Mouse (Mus musculus): ENCODE measurements around the gene Gm49416. TPM values are rescaled to one million over a fixed set of nuclear protein-coding genes. Genes with fewer than 3 reads are reported as not detected.
"Not testable (repeated sequence)": the region's sequence is repeated elsewhere in the genome, so short reads cannot be mapped to it uniquely, and the experiment has no call there.

Gene Gm49416
- total RNA-seq, 2 experiments from 2014 or later: not detected

GRCm38 (mm10) chr19:8875031-8875430, 13.7 kb upstream of the Gm49416 start:
- no peak for DNase-seq

DNA sequence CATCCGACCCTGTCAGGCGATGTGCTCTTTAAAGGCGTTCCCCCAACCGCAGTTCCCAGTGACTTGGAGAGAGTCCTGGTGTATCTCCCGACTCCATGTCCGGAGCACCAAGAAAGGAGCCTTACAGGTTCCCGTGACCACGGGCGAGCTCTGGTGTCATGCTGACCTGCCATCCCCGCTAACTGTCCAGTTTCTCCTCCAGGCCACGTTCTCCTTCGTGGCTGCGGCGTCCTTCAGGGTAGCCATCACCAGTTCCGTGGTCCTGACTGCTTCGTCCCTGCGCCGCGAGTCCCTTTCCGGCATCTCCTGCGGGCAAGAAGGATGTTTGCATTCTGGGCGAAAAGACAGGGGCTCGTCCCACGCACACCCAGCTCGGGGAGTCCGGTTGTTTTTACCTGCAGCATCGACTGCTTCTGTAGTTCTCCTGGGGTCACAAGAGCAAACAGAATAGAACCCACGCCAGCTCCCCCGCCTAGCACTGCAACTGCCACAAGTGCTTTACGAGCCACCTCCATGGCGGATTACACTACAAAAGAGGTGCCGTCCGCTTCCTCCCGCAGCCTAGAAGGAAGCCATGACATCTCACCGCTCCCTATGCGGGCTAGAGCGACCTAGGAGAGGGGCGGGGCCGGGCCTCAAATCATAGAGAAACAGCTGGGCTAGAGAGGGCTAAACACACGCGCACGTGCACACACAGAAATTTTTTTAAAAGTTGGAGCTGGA, 8.3 kb upstream of the Gm49416 start, which contains the start of gene Uqcc3:
Uqcc3 (minus strand) TSS at position 613 of the 723 bp plus-strand sequence.
- DNase-seq: peak; percentile 93

DNA sequence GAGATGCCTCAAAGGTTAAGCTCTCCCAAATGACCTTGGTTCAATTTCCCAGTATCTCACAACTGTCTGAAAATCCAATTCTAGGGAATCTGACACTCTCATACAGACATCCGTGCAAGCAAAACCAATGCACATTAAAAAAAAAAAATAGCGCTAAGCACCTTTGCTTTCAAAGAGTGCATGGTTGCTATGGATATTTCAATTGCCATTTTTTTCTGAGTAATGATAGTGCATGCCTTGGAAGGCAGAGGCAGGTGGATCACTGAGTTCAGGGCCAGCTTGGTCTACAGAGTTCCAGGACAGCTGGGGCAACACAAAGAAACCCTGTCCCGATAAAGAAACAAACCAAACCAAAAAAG, 7.7 kb upstream of the Gm49416 start:
- no peak for DNase-seq

DNA sequence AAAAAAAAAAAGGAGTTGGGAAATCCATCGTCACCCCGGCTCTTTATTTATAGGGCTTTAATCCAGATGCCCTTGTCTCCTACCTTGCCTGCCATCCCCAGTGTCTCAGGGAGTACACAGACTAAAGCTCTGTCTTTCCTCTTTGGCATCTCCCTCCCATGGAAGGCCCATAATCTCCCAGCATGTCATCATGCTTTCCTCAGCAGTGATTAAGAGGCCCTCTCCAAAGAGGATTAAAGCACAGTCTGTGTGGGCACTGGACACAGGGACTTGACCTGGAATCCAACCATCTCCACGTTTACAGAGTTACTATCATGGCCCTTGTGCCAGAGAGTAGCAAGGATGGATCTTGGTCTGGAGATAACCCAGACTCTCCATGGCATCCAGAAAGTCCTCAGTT, 5.1 kb upstream of the Gm49416 start, which contains the start of the genes Lbhd1 and Gm49403:
Lbhd1 (plus strand) TSS at position 117 of the 400 bp plus-strand sequence.
Gm49403 (plus strand) TSS at position 315 of the 400 bp plus-strand sequence.
- no peak for DNase-seq

GRCm38 (mm10) chr19:8886916-8887584, 1.7 kb upstream of the Gm49416 start:
- no peak for DNase-seq

- no peak for DNase-seq
These were observed 902 bp upstream of the Gm49416 start for GRCm38 (mm10) chr19:8887585-8888463.

- DNase-seq: peak; percentile 91
These were observed 4.4 kb downstream of the Gm49416 start, which contains the start of gene Ints5 for GRCm38 (mm10) chr19:8892829-8893766. Gene Ints5, plus strand, starts transcription at chr19:8893005.

DNA sequence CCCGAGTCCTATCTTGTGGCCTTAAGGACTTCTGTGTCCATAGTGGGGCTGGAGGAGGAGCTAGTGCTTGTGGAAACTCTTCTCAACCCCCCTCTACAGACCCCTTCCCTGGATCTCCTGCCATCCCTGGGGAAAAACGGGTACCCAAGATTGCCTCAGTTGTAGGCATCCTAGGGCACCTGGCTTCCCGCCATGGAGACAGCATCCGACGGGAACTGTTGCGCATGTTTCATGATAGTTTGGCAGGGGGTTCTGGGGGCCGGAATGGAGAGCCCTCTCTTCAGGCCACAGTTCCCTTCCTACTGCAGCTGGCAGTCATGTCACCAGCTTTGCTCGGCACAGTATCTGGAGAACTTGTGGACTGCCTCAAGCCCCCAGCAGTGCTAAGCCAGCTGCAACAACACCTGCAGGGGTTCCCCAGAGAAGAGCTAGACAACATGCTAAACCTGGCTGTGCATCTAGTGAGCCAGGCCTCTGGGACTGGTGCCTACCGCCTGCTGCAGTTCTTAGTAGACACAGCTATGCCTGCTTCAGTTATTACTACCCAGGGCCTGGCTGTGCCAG, 6.8 kb downstream of the Gm49416 start:
- no peak for DNase-seq

GRCm38 (mm10) chr19:8896231-8896630, 7.5 kb downstream of the Gm49416 start:
- DNase-seq: not testable (repeated sequence)

- peak; percentile 72 for DNase-seq
These were observed 8.6 kb downstream of the Gm49416 start for GRCm38 (mm10) chr19:8897211-8897864.

GRCm38 (mm10) chr19:8897865-8898495, 9.3 kb downstream of the Gm49416 start, which contains the start of gene Ganab:
Gene Ganab, plus strand, starts transcription at chr19:8898071.
- DNase-seq: peak; percentile 96

DNA sequence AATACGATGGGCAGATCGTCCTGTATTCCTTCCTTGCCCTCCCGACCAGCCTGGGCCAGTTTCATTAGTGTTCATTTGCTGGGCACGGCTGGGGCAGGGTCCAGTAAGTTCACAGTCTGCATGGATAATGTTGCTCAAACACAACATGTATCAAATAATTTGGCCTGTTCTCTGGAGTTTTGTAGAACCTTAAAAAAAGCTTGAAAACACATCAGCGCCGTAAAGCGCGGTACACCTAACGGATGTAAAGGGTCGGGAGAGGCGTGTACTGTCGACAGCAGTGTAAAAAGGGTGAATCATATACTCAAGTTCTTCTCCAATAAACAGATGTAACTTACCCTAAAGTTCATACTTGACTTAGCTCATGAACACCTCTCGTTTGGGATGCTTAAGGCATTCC, 9.8 kb downstream of the Gm49416 start:
- no peak for DNase-seq

- no peak for DNase-seq
These were observed 10.4 kb downstream of the Gm49416 start for GRCm38 (mm10) chr19:8899079-8899478.

DNA sequence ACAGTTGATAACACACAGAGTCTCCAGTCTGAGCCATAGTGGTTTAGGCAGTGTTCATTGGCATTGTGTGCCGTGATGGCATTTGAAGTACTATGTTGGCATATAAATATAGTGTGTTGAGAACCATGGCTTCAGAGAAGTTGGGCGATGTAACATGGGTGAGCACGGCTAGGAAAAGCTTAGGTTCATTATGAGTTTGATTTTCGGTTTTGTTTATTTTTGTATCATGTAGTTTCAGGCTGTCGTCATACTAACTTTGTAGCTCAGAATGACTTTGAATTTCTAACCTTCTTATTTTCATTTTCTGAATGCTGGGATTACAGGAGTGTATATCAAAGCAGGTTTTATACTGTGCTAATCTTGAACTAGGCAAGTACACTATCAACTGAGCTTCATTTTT, 14.7 kb downstream of the Gm49416 start:
- DNase-seq: no peak

GRCm38 (mm10) chr19:8908531-8908930, 19.8 kb downstream of the Gm49416 start:
- no peak for DNase-seq

- no peak for DNase-seq
These were observed 23.1 kb downstream of the Gm49416 start for GRCm38 (mm10) chr19:8911810-8912209.

- DNase-seq: no peak
These were observed 25.5 kb downstream of the Gm49416 start for GRCm38 (mm10) chr19:8914212-8914611.

DNA sequence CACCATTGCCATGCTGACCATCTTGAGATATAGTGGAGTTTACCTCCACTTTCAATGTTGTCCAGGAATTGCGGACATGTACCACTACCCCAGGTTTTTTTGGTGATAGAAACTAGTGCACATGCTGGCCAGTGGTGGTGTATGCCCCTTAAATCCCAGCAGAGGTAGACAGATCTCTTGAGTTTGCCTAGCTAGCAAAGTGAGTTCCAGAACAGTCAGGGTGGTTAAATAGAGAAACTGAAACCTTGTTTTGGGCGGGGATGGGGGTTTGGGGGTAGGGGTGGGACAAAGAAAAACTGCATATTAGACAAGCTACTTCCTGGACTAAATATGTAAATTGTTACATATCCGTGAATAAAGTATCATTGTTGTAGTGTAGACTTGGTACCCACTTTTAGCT, 30.3 kb downstream of the Gm49416 start:
- no peak for DNase-seq

GRCm38 (mm10) chr19:8919684-8920072, 31.0 kb downstream of the Gm49416 start:
- no peak for DNase-seq

All from adrenal gland, postnatal 10 days (tissue).